Mouse (Mus musculus) monocyte, adult 5-6 weeks (primary cell): ENCODE measurements at regions not wholly inside any gene's neighbourhood (a gene's known extent, or its start where the extent isn't known, plus 50 kb on each side); places are given as distances from the start of the nearest gene placed in this dataset.

Experiments
- ATAC-seq: fragments of 153-309, 156-312 bp; replicated peaks from 2 replicates; pipeline ENCODE4 v1.8.0; 2017; ENCODE audit warnings: mild to moderate bottlenecking; ENCODE audit not compliant: low TSS enrichment, insufficient number of reproducible peaks, severe bottlenecking, poor library complexity, low FRiP score

DNA sequence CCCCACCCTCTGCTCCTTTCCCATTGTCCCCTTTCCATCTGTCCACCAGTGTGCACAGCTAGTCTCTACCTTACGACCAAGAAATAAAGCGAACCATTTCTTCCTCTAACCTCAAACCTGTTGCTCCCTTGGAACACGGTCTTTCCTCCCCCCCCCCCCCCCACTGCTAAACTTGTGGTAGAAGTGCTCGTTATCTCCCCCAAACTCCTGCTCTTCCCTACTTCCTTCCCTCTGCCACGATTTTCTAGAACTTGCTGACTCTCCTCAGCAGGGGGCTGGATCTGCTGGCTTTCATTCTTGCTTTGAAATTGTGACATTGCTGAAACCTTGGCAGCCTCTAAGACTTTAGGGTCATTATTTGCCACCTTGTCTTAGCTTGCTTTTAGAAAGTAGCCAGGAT is 83.2 kb upstream of the Rap1b start:
- ATAC-seq, result no peak

DNA sequence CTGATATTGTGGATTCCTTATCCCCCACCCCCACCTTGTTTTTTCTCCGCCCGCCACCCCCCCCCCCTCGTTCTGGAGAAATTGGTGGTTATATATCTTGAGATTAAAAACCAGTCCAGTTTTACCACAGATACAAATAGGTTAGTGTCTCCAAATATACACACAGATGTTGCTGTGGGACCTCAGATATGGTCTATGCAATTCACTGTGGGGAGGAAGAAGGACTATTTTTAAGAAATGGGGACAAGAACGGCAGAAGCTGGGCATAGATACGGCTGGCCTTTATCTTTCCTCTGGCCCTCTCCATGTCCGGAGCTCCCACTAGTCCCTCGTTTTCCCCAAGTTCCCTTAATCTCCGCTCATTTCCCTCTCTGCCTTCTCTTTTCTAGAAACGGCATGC is 89.0 kb upstream of the Rap1b start:
- no peak for ATAC-seq

DNA sequence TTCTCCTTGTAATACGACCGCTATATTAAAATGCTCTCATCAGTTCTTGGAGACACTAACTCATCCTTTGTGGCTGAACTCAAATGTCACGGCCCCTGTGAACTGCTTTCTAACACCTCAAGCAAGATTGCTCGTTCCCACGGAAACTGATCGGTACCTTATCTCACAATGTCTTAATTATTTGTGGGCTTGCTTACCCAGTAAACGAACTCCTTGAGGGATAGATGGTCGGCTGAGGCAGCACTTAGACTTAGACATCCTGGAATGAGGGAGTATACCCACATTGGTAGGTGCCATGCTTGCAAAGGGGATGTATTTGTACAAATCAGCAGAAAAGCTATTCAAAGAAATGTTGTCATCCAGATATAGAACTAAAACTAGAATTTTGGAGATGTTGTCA is 92.9 kb upstream of the Rap1b start:
- ATAC-seq, result no peak

DNA sequence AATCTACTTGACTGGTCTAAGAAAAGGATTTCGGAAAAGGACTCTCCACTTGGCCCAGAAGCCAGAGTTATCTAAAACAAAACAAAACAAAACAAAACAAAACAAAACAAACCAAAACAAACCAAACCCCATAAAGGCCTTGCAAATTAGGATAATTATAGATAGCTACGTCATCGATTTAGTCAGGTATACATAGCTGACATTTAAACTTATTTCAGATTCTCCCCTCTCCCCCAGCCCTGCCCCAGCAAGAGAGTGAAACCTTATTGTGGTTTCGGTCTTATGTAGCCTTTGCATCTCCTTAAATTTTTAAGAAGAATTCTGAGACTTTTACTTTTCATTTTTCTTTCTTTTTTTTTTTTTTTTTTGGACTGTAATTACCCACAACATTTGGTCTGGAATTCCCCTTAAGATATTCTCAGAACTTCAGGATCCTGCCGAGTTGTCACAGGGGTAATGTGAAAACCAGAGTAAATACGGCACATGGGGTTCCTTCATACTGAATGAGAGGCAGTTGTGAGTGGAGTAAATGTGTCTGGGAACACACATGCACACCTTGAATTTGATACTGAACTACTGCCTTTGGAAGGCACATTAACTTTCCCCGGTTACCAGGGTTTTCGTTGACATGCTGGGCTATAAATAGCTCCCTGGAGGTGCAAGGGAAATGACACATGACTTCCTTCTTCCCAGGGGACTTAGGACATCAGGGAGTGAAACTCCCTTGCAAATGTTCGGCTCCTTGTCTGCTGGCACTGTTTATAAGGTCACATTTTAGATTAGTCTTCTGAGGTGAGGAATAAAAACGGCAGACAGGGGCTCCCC is 94.8 kb upstream of the Rap1b start:
- 0 out of 2 replicates have a peak, but pooled peaks have one; percentile 24 for ATAC-seq

DNA sequence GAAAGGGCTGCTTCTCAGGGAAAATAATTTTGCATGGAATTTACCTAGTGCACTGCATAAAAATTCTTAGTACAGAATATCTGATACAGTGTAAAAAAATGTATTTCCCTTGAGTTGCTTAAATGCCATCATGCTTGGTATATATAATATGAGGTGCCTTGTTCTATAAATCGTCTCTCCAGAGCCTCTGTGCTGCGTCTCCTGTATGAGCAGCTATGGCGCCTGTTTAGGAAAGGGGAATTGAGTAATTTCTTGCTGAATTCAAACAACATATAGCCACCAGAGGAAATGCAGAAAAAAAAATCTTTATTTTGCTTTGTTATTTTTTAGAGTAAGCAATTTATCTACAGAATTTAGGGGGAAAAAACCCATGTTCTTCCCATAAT is 95.4 kb upstream of the Rap1b start:
- no peak for ATAC-seq

DNA sequence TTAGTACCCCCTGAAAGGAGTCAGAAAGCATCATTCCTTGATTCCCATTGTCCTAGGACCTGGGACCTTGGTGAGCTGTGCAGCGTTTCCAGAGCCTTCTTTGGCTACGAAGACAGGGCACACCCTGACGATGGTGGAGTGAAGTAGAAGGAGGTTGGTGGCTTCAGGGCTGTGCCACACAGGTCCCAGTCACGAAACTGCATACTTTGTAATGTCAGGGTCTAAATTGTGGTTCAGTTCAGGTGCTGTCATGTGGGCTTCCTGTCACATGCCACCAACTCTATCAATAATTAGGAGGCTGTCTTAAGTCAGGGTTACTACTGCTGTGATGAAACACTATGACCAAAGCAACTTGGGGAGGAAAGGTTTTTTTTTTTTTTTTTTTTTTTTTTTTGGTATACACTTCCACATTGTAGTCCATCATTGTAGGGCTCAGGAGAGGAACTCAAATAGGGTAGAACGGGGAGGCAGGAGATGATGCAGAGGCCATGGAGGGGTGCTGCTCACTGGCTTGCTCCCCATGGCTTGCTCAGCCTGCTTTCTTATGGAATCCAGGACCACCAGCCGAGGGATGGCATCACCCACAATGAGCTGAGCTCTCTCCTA is 98.0 kb upstream of the Rap1b start:
- peak; percentile 61 for ATAC-seq

DNA sequence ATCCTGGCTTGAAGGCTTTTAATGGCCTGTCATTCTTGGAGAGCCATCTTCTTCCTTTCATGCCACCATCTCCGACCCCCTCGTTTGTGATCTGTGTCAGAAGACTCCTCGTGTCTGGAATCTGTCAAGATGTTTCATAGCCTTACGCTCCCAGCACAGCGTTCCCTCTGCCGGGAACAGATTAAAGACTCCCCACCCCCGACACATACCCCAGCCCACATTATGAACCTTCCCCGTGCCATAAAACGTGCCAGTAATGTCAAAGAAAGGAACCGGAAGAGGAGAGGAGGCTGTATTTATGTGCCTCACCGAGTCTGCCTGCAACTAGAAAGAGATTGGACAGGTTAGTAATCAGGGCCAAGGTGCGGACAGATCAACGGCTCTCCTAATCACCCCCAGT is 101.4 kb upstream of the Rap1b start:
- ATAC-seq, result no peak

DNA sequence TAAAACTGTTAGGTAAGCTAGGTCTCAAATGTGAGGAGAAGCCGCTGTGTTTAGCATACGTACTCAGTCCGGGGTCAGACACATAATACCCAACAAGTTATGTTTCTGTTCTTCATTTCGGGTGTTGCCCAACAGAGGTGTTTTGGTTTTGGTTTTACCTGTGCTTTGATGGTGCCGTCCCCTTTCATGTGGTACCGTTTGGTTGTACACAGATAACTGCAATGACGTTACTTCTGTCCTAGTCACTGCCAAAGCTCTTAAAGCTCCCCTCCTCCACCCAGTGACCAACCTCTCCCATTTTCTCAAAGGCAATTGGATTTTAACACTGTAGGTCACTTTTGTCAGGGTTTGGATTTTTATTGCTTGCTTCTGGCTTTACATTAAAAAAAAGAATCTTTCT is 102.1 kb upstream of the Rap1b start:
- ATAC-seq, result no peak

DNA sequence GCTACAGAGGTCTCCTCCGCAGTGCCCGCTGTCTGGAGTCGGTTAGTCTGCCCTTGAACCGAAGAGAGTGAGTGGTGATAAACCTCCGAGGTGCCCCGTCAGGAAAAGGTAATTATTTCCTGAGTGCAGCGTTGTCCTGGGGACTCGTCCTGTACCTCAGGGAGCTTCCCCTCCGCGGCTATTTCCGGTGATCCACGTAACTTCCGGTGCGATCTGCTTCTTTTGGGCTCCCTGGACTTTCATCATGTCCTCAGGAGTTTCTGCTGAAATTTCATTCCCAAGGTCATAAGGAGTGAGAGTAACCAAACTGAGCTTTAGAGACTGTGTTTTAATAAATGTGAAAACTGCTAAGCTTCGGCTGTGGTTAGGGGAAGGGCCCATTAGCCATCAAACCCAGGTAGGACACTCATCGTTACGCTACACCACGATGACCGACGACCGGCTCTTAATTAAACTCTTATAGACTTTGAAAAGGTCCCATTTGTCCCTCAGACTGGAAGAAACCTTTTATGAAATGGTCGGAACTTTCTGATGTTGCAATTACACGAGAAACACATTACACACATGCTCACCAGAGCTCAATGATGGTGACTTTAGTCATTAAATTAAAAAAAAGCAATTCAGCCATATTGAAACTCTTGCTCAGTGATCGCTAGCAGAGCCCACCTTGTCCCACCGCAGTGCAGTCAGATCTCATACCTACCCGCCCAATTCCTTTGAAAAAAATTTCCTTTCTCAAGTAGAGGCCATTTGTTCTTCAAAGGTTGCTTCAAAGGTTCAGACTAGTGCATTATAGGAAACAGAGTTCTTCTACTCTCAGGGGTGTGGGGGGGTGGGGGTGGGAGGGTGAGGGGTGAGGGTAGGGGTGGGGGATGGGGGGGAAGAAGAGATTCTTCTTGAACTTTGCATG is 106.5 kb upstream of the Rap1b start:
- peak; percentile 19; the same call in 1 of the 2 replicates for ATAC-seq

DNA sequence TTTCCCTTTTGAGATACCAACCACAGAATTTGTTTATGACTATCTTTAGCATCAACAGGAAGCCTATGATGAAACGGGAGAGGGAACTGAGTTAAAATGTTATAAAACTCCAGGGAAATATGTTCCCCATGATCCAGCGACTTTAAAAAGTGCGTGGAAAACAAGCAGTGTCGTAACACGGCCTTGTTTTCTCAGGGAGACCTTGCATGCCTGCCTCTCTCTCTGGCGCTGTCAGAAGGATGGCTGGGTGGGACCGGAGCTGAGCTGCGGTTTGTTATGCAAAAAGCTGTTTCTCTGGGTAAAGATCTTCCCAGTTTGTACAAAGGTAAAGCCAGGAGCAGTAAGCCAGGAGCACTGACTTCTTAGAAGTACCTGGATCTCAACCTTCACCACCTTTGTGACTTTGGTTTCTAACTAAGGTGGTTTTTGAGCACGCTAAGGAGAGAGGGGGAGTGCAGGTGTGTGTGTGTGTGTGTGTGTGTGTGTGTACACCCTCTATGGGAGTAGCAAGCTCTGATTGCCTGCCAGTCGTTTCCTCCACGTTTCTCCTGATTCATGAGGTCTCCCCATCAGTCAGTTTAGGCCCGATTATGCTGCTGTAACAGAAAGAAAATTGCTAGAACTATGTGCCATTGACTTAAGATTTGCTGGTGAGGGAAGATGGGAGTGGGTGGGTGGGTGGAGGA is 107.3 kb upstream of the Rap1b start:
- ATAC-seq, result peak; percentile 78

DNA sequence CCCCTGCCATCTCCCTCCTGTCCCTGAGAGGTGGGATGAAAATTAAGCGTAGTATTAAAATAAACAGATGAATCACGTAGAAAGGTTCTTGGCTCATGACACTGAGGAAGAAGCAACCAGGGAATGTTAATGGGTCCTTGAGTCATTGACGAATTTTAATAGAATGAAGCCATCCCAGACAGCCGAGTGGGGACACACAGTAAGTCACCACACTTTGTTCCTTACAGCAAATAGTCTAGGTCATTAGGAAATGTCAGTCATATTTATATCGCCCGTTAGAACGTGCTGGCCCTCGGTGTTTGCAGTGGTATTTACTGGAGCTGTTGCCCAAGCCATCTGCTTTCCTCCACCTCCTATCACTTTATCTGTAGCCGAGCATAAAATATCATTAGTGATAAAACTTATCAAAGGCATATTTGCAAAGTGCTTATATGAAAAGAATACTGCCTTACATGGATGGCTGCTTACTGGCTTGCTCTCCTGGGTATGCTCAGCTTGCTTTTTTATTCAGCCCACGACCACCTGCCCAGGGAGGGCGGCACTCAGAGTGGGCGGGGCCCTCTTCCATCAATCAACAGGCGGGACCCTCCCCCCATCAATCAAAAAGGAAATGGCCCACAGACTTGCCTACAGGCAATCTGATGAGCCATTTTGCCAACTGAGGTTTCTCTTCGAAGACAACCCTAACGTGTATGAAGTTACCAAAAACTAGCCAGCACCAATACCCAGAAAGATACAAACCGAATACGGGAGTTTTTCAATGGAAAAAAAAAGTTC is 110.5 kb upstream of the Rap1b start:
- no peak for ATAC-seq

DNA sequence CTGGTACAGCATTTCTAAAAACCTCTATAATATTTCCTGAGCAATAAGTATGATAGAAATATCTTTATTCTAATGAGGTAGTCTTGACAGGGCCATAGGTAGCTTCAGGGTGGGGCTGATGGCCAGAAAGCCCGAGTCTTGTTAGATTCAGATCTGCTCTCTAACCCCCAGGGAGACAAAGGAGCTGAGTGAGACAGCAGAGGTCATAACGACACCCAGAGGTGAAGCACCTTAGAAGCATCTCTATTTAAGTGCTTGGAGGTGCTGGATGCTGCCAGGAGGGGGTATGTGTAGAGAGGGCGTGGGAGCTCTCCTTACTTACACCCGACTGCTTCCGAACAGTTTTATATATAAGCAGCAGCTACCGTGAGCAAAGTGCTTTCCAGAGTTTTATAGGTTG is 128.9 kb upstream of the Rap1b start:
- 0 out of 2 replicates have a peak, but pooled peaks have one; percentile 5 for ATAC-seq

DNA sequence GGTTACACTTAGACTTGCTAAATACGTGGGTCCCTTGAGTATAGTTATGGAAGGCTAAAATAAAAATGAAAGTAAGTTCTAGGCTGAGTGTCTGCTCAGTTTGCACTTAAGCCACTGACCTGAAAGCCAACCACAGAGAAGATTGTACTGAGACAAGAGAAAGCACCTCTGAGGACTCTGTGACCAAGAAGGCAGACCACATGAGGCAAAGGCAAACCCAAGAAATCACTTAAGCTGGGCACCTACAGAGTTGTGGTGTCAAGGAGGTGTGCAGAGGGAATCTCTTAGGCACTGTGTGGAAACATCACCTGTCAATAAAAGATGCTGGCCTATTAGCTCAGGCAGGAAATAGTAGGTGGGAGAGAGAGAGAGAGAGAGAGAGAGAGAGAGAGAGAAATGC is 129.6 kb upstream of the Rap1b start:
- ATAC-seq, result 0 out of 2 replicates have a peak, but pooled peaks have one; percentile 43

DNA sequence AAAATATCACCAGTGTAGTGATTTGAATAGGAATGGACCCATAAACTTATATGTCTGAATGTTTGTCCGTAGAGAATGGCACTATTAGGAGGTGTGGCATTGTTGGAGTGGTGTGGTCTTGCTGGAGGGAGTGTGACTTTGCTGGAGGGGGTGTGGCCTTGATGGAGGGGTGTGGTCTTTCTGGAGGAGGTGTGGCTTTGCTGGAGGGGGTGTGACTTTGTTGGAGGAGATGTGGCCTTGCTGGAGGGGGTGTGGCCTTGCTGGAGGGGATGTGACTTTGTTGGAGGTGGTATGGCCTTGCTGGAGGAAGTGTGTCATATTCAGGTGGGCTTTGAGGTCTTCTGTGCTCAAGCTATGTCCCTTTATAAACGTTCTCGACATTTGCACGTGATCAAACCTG is 133.3 kb upstream of the Rap1b start:
- ATAC-seq, result no peak

DNA sequence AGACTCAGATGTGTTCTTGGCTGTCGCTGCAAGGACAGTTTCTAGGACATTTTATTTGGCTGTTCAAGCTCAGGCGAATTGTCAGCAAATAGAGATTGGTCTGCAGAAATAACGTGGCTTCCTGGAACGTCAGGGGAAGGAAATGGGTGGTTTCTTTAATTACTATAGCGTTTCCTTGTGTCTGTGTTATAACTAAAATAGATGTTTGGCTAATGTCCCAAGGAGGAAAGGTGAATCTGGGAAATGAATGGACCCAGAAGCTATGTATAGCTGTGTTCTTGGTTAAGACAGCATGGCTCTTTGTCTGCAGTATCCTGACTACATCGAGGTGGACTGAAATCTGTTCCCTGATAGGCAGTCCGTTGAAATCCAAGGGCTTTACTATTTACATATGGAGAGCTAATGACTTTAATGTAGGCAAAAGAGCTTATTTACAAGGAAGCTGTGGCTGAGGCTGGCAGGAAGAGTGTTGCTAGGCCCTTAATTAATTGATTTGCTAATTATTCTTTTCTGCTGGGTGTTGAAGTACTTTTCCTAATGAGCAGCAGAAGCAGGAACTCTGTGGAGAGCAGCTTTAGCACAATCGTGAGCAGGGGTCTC is 136.9 kb upstream of the Rap1b start:
- no peak for ATAC-seq

DNA sequence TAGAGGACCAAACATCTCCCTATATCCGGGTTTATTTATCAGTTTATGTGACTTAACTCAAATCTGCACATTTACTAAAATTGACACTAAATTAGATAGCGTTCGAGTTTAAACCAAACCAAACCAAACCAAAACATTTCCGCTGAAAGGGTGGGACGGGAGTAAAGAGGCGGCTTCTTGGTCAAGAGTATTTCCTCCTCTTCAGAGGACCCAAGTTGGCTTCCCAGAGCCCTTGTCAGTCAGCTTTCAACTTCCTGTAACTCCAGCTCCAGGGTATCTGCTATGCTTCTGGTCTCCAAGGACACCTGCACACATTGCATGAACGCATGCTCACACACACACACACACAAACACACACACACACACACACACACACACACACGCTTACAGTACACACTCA is 137.4 kb upstream of the Rap1b start:
- ATAC-seq, result peak; percentile 37; the same call in 1 of the 2 replicates

DNA sequence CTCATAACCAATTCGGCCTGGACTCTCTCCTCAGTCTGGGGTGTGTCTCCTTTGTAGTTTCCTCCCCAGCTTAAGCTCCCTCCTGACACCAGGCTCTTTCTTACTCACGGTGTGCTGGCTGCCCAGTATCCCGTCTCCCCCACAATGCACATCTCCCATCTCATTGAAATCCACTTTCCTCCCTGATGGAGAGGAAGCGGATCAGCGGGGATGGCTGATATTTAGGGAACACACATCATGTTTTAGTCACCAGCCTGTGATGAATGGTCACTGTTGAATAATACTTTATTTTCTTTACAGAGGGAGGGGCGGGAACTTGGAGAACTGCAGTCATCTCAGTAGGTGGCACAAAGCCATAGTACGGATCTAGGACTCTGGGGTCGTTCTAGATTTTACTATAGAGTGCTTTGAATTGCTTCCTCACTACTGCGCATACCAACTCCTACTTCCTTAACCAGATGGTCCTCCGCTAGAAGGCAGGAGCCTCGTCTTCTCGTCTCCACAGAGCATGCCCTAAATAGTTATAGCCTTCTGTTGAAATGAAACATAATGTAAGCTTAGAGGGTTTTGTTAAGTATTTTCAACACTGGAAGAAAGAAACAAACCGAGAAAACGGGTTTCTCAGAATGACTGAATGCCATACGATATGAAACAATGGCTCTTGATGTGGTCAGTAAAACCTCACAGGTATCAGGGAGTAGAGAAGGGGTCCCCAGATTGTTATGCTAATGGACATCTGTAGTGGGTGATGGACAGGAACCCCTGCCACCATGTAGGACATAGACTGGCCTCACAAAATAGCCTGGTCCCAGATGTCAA is 139.2 kb upstream of the Rap1b start:
- no peak for ATAC-seq
